Mouse (Mus musculus) urinary bladder, adult 2 months (tissue): ENCODE measurements around the gene Itpripl1. TPM values are rescaled to one million over a fixed set of nuclear protein-coding genes. Genes with fewer than 3 reads are reported as not detected.
"Not testable (repeated sequence)": the region's sequence is repeated elsewhere in the genome, so short reads cannot be mapped to it uniquely, and the experiment has no call there.

Experiments used
- DNase-seq: peaks from one replicate; pipeline ENCODE4 v3.0.0; 2022; ENCODE audit warnings: low spot score
- polyA plus RNA-seq: library from polyadenylated mRNA; depleted of rRNA; stranded (reverse); fragments of >200 nt; gene quantifications from 2 replicates; pipeline ENCODE4 v1.2.3, GENCODE M21; 2012; rRNA removed

The Itpripl1 gene
- polyA plus RNA-seq, result 10.4 and 11.0 TPM in 2 replicates

DNA sequence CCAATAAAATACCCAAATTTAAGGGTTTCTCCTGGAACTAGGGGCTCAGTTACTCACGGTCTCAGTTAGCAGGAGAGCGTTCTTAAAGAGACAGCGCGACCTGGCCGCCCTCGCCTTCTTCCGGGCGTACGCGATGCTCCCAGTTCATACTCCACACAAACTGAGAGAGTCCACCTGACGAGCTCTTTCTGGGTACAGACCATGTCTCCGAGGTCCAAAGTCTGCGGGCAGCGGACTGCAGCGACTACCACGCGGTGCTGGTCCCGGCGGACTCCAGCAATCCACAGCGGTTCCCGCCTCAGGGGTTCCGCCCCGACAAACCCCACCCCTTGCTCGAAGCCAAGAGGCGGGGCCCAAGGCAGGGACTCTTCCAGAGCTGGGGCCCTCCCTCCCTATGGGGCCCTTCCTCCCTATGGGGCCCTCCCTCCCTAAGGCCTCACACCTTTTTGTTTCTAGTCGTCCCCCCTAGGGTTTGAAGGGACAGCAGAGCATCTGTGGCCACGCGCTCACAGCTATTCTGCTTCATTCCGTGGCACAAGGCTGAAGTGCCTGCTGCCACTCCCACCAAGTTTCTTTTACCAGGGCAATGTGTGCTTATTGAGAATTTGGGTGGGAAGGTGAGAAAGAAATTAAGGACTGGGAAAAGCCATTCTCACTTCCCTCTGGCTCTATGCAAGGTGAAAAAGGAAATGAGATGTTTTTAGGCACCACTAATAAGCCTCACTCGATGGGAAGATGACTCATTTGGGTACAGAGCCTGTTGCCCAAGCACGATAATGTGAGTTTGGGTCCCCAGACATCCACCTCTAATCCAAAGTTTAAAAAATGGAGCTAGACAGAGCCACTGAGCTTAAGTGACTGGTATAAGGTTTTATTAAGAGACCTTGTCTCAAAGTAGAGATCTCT is at the start of gene Itpripl1:
Gene Itpripl1 (minus strand): TSS at position 285 of the 906 bp plus-strand sequence.
- DNase-seq, result peak; percentile 59

DNA sequence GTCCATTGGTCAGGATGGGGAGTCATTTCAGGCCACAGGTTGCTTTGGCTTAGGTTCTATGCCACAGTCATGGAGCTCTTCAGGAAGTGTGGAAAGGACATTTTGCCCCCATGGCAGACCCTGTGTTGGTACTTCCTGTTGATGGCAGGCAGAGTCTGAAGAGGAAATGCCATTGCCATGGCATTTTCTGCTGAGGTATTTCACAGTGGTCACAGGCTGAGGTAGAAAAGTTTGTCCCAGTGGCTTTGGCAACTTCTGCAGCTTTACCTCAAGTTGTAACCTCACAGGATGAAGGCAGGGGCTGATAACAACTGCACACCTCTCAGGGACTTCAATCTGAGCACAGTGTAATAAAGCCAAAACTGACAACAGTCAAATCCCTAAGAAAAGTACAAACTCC is 46.3 kb upstream of the Itpripl1 start:
- no peak for DNase-seq

DNA sequence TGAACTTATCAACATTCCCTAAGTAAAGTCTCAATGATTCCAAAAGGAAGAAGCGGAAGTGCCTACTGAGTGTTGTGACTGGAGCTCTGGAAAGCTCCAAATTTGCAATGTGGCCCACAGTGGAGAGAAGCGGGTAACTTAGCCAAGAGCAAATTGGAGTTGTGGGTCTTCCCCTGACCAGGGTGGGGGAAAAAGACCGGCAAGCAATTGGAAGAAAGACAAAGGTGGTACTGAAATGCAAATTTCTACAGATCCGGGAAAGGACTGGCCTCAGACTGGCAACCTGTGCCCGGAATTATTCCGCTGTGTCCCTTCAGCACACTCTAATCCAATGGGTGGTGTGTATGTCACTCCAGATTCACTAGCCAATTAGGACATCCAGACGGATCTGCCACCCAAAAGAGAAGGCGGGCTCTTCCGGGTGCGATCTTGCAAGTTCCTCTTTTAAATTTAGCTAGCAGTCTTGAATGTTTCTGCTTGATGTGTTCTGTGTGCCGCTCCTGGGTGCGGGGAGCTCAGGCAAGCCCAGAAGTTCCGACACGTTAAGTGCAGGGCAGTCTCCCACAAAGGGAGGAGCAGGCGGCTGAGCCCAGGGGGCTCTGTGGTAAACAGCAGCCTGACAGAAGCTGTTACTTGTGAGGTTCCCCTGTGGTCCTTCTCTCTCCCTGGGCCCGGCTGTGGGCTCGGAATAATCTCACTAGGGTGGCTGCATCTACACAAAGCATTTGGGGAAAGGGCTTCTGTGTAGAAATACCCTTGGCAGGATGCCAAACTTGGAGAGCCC is 39.5 kb upstream of the Itpripl1 start:
- DNase-seq, result peak; percentile 47

DNA sequence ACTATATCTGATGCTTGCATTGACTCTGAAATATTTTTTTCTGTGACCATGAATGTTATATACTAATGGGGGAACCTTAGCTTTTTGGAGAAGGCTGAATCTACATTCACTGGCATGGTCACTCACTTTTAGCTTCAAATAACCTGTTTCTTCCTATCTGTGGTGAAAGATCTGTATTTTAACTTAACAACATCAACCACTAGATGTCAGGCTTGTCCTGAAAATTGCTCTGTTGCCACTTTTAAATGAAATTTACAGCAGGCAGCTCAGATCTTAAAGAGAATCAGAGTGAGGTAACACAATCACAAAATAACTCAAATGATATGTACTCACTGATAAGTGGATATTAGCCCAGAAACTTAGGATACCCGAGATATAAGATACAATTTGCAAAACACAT is 23.0 kb upstream of the Itpripl1 start:
- not testable (repeated sequence) for DNase-seq

GRCm38 (mm10) chr2:127165675-127166074 is 22.4 kb upstream of the Itpripl1 start:
- no peak for DNase-seq

- DNase-seq, result no peak
Observed at GRCm38 (mm10) chr2:127145699-127146098, 2.5 kb upstream of the Itpripl1 start.

DNA sequence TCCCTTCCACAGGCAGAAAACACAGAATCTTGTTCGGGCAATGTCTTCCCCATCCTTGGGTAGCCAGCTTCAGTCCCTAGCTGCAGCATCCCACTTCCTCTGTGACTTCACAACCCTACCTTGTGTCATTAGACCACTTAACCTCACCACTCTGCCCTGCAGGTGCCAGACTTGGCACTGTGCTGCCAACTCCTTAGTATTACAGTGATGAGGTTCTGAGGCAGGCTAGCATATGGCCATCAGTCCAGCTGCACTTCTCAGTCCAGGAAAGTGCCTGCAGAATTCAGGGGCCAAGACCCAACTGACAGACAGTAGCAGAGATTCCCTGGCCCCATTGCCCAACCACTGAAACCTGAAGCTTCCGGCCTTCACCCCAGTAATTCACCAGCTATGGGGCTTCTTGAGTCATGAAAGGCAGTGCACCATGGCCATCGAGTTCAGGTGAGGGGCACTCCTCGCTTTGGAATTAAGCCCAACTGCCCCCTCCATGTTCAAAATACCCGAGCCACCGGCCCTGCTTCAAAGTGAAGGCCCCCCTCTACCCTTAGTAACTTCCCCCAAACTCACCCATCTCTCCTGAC is 575 bp downstream of the Itpripl1 start:
- no peak for DNase-seq

- no peak for DNase-seq
Observed at GRCm38 (mm10) chr2:127142031-127142430, 1.2 kb downstream of the Itpripl1 start.

- DNase-seq, result no peak
Observed at GRCm38 (mm10) chr2:127140011-127140410, 3.2 kb downstream of the Itpripl1 start.

DNA sequence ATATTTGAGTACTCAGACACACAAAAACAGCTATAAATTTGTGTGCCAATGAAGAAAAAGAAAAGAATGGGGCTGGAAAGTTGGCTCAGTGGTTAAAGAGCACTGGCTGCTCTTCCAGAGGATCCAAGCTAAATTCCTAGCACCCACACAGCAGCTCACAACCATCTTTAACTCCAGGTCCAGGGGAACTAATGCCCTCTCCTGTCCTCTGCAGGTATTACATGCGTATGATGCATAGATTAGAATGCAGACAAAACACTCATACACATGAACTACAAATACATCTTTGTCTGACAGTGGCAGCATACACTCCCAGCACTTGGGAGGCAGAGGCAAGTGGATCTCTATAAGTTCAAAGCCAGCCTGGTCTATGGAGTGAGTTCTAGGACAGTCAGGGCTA is 3.6 kb downstream of the Itpripl1 start:
- DNase-seq, result no peak

DNA sequence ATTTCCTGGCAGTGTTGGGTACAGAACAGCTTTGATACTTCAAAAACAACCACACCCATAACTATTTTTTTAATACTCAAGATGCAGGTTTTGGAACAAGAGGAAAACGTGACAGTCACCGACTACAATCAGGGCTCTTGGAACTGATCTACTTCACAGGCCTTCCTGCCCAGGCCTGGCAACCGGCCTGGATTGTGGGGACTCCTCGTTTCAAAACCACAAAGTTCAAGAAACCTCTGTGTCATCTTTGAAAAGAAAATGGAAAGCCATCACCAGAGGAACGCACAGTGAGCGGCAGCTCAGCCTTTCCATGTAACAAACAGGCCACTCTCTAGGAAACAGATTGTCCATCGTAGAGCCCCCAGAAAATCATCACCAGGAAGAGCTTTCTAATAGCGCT is 4.1 kb downstream of the Itpripl1 start:
- DNase-seq, result no peak

DNA sequence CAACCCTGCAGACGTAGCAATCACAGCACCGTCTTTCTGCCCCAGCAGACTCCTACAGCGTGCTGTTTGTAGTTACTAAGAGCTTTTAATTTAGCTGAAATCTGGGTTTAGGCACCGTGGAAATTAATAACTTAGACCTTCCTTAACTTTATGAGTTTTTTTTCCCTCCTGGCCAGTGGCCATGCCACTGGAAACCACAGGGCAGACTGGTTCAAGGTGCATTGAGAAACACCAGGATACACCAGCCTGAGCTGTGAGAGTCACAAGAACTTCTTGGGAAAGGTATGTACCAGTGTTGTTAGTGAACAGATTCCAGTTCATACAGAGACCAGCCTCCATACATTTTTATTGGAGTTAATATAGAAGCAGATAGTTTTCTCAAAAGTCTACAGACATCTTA is 4.8 kb downstream of the Itpripl1 start:
- DNase-seq, result no peak

DNA sequence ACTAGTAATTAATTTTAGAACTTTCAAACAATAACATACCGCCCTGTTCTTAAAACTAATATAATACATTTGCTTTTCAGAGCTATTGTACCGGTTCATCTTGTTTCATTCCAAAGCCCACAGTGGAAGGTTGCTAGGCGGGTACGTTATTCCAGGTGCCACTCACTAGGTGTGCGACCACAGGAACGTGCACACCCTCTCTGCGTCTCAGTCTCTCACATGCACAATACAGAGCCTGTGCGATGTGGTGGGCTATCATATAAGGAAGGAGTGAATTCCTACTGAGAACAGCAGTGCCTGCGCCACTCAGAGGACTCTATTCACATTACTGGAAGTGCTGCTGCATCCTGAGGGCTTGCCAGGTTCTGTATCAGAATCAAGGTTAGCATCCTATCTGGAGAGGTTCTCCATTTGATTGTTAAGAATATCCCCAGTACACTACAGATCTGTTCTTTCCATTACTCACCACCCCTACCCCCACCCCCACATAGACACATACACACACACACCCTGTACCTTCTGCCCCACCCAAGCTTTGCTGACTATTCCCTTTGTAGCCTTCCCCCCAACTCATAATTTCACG is 5.3 kb downstream of the Itpripl1 start:
- no peak for DNase-seq

DNA sequence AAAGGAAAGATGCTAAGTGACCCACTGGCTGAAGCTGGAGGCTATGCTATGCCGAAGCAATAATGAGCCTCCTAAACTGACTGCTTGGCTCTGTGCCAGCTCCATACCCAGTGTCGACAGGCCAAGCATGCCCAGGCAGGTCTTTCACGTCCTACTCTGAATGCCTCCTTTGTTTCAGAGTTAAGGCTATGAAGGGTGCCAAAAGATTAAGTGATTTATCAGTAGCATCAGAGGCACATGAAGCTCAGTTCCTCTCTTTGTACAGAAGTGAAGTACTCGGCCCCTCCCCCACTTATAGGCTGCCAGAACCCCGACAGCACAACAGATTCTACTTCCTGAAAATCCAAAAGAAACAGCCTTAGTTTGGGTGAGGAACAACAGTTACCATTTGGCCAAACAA is 6.3 kb downstream of the Itpripl1 start:
- peak; percentile 39 for DNase-seq

- not testable (repeated sequence) for DNase-seq
Observed at GRCm38 (mm10) chr2:127135255-127135654, 8.0 kb downstream of the Itpripl1 start.

- peak; percentile 90 for DNase-seq
Observed at GRCm38 (mm10) chr2:127133621-127134461, 9.4 kb downstream of the Itpripl1 start, which contains the start of gene Ncaph. Gene Ncaph (minus strand): TSS chr2:127133954.

GRCm38 (mm10) chr2:127131353-127131752 is 11.9 kb downstream of the Itpripl1 start:
- DNase-seq, result no peak

- DNase-seq, result no peak
Observed at GRCm38 (mm10) chr2:127128926-127129325, 14.3 kb downstream of the Itpripl1 start.

DNA sequence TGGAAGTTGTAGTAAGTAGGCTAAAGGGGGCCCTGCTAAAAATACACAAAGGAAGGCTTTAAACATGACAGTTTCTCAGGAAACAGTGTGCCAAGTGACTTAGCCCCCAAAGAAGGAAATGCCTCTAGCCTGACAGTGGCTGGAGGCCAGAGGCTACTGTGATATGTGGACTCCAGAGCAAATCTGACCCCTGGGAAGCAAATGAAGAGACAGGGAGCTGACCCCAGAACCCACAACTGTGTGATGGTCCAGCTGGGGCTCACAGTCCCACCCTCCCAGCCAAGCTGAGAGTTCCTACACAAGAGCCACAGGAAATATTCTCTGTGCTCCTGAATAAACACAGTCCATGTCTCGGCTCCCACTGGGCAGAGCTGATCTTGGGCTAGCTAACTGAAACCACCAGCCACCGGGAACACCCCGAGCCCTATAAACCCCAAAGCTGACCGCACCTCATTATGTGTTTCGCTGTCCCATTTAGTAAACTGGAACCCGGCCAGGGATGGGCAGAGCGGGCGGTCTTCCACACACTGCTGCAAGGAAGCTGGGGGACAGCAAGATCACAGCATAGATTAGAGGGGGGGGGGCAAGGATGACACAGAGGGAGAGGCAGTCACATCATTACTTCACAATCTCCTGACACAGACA is 21.5 kb downstream of the Itpripl1 start:
- no peak for DNase-seq

DNA sequence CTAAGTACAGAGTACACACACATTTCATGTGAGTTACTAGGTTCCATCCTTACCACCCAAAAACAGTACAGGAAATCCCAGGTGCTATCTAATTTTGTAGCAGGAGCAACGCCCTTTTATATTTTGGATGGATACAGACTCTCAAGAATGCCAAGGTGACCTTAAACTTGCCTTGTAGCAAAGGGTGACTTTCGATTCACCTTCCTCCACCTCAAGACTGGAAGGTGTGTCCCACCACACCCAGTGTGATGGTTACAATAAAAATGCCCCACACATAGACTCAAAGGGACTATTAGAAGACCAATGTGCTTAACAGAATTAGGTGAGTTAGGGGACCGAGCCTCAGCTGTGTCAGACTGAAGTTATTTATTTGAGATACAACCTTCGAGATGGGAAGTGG is 34.3 kb downstream of the Itpripl1 start:
- no peak for DNase-seq
